Mouse (Mus musculus): Measurements from ENCODE around the gene Gnb2. TPM values are rescaled to one million over a fixed set of nuclear protein-coding genes. Genes with fewer than 3 reads are reported as not detected.

The Gnb2 gene
- polyA plus RNA-seq, 1 experiment, result 1,215 TPM

- Histone ChIP-seq H3K4me3 (ENCODE audit: low read depth, low read length) (no peak overlapping the region), H3K4me1 (ENCODE audit: control insufficient read depth, insufficient read depth, insufficient read length, low read length) (no peaks in the 10 kb centered on the region), H3K36me3 (ENCODE audit: control insufficient read depth, insufficient read depth, low read length) (no peaks in the 10 kb centered on the region), H3K27ac (ENCODE audit: insufficient read depth, low read depth, low read length) (no peak overlapping the region), H3K27me3 (ENCODE audit: control insufficient read depth, insufficient read depth, low read length) (no peaks in the 10 kb centered on the region)
- TF ChIP-seq CTCF (IDR thresholded peaks at IDR 0.05; ENCODE audit: extremely low read depth, insufficient read length, insufficient replicate concordance, low read depth, low read length) (peak; percentile 30; the same call in 1 of the 2 replicates), POLR2A (IDR thresholded peaks at IDR 0.05; ENCODE audit: low read depth, low read length) (no peak)
Observed at GRCm38 (mm10) chr5:137481138-137481537, 52.2 kb downstream of the Gnb2 start.

Other genes with a start within 250 kb of the Gnb2 start
- 5.1 and 5.3 TPM in 2 replicates for gene Ache, start 246.0 kb downstream of the Gnb2 start, polyA plus RNA-seq (2012; rRNA removed)
- gene Ufsp1, start 238.9 kb downstream of the Gnb2 start, polyA plus RNA-seq (2012; rRNA removed), result 7.0 and 10.9 TPM in 2 replicates
- gene Srrt, start 225.8 kb downstream of the Gnb2 start, polyA plus RNA-seq (2012; rRNA removed), result 60.3 and 109 TPM in 2 replicates
- gene Trip6, start 219.1 kb downstream of the Gnb2 start, polyA plus RNA-seq (2012; rRNA removed), result 7.6 and 8.2 TPM in 2 replicates
- gene Slc12a9, start 199.9 kb downstream of the Gnb2 start, polyA plus RNA-seq (2012; rRNA removed), result 9.2 and 14.8 TPM in 2 replicates
- 14.8 and 27.5 TPM in 2 replicates for gene Ephb4, start 183.4 kb downstream of the Gnb2 start, polyA plus RNA-seq (2012; rRNA removed)
- 0.98 and 2.3 TPM in 2 replicates for gene Zan, start 56.4 kb downstream of the Gnb2 start, polyA plus RNA-seq (2012; rRNA removed)
- 23.1 and 36.6 TPM in 2 replicates for gene Pop7, start 31.0 kb downstream of the Gnb2 start, polyA plus RNA-seq (2012; rRNA removed)
- gene Gigyf1, start 15.0 kb downstream of the Gnb2 start, polyA plus RNA-seq (2012; rRNA removed), result 7.3 and 15.7 TPM in 2 replicates
- not detected in 2 replicates for gene Epo, start 268 bp downstream of the Gnb2 start, polyA plus RNA-seq (2012; rRNA removed)
- gene Actl6b, start 20.0 kb upstream of the Gnb2 start, polyA plus RNA-seq (2012; rRNA removed), result 0.47 and 1.0 TPM in 2 replicates
- 0.20 and 0.52 TPM in 2 replicates for gene Tfr2, start 36.3 kb upstream of the Gnb2 start, polyA plus RNA-seq (2012; rRNA removed)
- 89.7 and 164 TPM in 2 replicates for gene Mospd3, start 67.5 kb upstream of the Gnb2 start, polyA plus RNA-seq (2012; rRNA removed)
- 30.4 and 31.1 TPM in 2 replicates for gene Pcolce, start 80.3 kb upstream of the Gnb2 start, polyA plus RNA-seq (2012; rRNA removed)
- 0.08 and 0.19 TPM in 2 replicates for gene Fbxo24, start 95.5 kb upstream of the Gnb2 start, polyA plus RNA-seq (2012; rRNA removed)
- 38.4 and 54.1 TPM in 2 replicates for gene Lrch4, start 95.6 kb upstream of the Gnb2 start, polyA plus RNA-seq (2012; rRNA removed)
- 19.1 and 29.0 TPM in 2 replicates for gene Gm20605, start 95.7 kb upstream of the Gnb2 start, polyA plus RNA-seq (2012; rRNA removed)
- gene Sap25, start 107.8 kb upstream of the Gnb2 start, polyA plus RNA-seq (2012; rRNA removed), result 86.6 and 155 TPM in 2 replicates
- gene Irs3, start 112.2 kb upstream of the Gnb2 start, polyA plus RNA-seq (2012; rRNA removed), result 0.35 and 0.43 TPM in 2 replicates
- gene Agfg2, start 151.2 kb upstream of the Gnb2 start, polyA plus RNA-seq (2012; rRNA removed), result 6.1 and 11.6 TPM in 2 replicates
- 7.3 and 25.1 TPM in 2 replicates for gene Nyap1, start 208.1 kb upstream of the Gnb2 start, polyA plus RNA-seq (2012; rRNA removed)
- gene Tsc22d4, start 212.2 kb upstream of the Gnb2 start, polyA plus RNA-seq (2012; rRNA removed), result 72.9 and 209 TPM in 2 replicates
- 40.0 and 75.4 TPM in 2 replicates for gene Ppp1r35, start 245.3 kb upstream of the Gnb2 start, polyA plus RNA-seq (2012; rRNA removed)